Mouse (Mus musculus): Measurements from ENCODE around the gene Ranbp17. TPM values are rescaled to one million over a fixed set of nuclear protein-coding genes. Genes with fewer than 3 reads are reported as not detected.

Ranbp17 gene
- polyA plus RNA-seq, 1 experiment from 2014 or later, result 7.2 TPM

- Histone ChIP-seq H3K9me3 (replicated peaks; ENCODE audit: control insufficient read depth, low read length, poor library complexity, severe bottlenecking) (no peaks in the 10 kb centered on the region; the same call in 1 of the 2 replicates), H3K4me2 (ENCODE audit: low read length) (no peak overlapping the region), H3K36me3 (ENCODE audit: control insufficient read depth, insufficient read depth, low read length) (no peaks in the 10 kb centered on the region), H3K9ac (ENCODE audit: low read depth, low read length) (no peak overlapping the region), H3K4me1 (ENCODE audit: control insufficient read depth, insufficient read depth, low read length) (no peaks in the 10 kb centered on the region), H3K4me3 (ENCODE audit: low read depth, low read length) (no peak overlapping the region), H3K27me3 (ENCODE audit: control insufficient read depth, insufficient read depth, low read depth, low read length) (no peaks in the 10 kb centered on the region), H3K27ac (ENCODE audit: low read length) (no peak overlapping the region)
- 91% methylated on average over 2 of the region's 2 CpGs for WGBS
- ATAC-seq, result no peak
These were observed 124.9 kb downstream of the Ranbp17 start for GRCm38 (mm10) chr11:33388685-33389084.

GRCm38 (mm10) chr11:33361867-33362266 lies 151.7 kb downstream of the Ranbp17 start:
- H3K4me2 ChIP-seq (ENCODE audit: low read length), result no peak overlapping the region
- ATAC-seq, result peak; percentile 91
- no peaks in the 10 kb centered on the region for H3K4me1 ChIP-seq (ENCODE audit: control insufficient read depth, insufficient read depth, low read length)
- no peak overlapping the region for H3K27ac ChIP-seq (ENCODE audit: low read length)
- no peaks in the 10 kb centered on the region for H3K27me3 ChIP-seq (ENCODE audit: control insufficient read depth, insufficient read depth, low read depth, low read length)
- H3K9ac ChIP-seq (ENCODE audit: low read depth, low read length), result no peak overlapping the region
- 38% methylated on average over 5 of the region's 5 CpGs for WGBS
- H3K9me3 ChIP-seq (replicated peaks; ENCODE audit: control insufficient read depth, low read length, poor library complexity, severe bottlenecking), result no peaks in the 10 kb centered on the region
- no peak overlapping the region for H3K4me3 ChIP-seq (ENCODE audit: low read depth, low read length)
- no peaks in the 10 kb centered on the region for H3K36me3 ChIP-seq (ENCODE audit: control insufficient read depth, insufficient read depth, low read length)

- no peak overlapping the region for H3K9ac ChIP-seq (ENCODE audit: low read depth, low read length)
- no peaks in the 10 kb centered on the region for H3K4me1 ChIP-seq (ENCODE audit: control insufficient read depth, insufficient read depth, low read length)
- no peaks in the 10 kb centered on the region for H3K36me3 ChIP-seq (ENCODE audit: control insufficient read depth, insufficient read depth, low read length)
- H3K4me2 ChIP-seq (ENCODE audit: low read length), result no peak overlapping the region
- 87% methylated on average over 2 of the region's 2 CpGs for WGBS
- H3K27me3 ChIP-seq (ENCODE audit: control insufficient read depth, insufficient read depth, low read depth, low read length), result no peaks in the 10 kb centered on the region
- H3K4me3 ChIP-seq (ENCODE audit: low read depth, low read length), result no peak overlapping the region
- no peak overlapping the region for H3K27ac ChIP-seq (ENCODE audit: low read length)
- no peaks in the 10 kb centered on the region for H3K9me3 ChIP-seq (replicated peaks; ENCODE audit: control insufficient read depth, low read length, poor library complexity, severe bottlenecking)
- ATAC-seq, result no peak
These were observed 164.3 kb downstream of the Ranbp17 start for GRCm38 (mm10) chr11:33349269-33349668.

GRCm38 (mm10) chr11:33342061-33342460 lies 171.5 kb downstream of the Ranbp17 start:
- Histone ChIP-seq H3K9ac (ENCODE audit: low read depth, low read length) (no peak overlapping the region), H3K9me3 (replicated peaks; ENCODE audit: control insufficient read depth, low read length, poor library complexity, severe bottlenecking) (no peaks in the 10 kb centered on the region), H3K27ac (ENCODE audit: low read length) (no peak overlapping the region), H3K36me3 (ENCODE audit: control insufficient read depth, insufficient read depth, low read length) (no peaks in the 10 kb centered on the region), H3K4me3 (ENCODE audit: low read depth, low read length) (no peak overlapping the region), H3K4me1 (ENCODE audit: control insufficient read depth, insufficient read depth, low read length) (no peaks in the 10 kb centered on the region), H3K27me3 (ENCODE audit: control insufficient read depth, insufficient read depth, low read depth, low read length) (no peaks in the 10 kb centered on the region), H3K4me2 (ENCODE audit: low read length) (no peak overlapping the region)
- WGBS, result 78% methylated on average over 2 of the region's 2 CpGs
- ATAC-seq, result no peak

- Histone ChIP-seq H3K27ac (ENCODE audit: low read length) (no peak overlapping the region), H3K27me3 (ENCODE audit: control insufficient read depth, insufficient read depth, low read depth, low read length) (no peaks in the 10 kb centered on the region), H3K4me1 (ENCODE audit: control insufficient read depth, insufficient read depth, low read length) (no peaks in the 10 kb centered on the region), H3K4me3 (ENCODE audit: low read depth, low read length) (no peak overlapping the region), H3K9me3 (replicated peaks; ENCODE audit: control insufficient read depth, low read length, poor library complexity, severe bottlenecking) (no peaks in the 10 kb centered on the region), H3K4me2 (ENCODE audit: low read length) (no peak overlapping the region), H3K9ac (ENCODE audit: low read depth, low read length) (no peak overlapping the region), H3K36me3 (ENCODE audit: control insufficient read depth, insufficient read depth, low read length) (no peaks in the 10 kb centered on the region)
- no peak for ATAC-seq
- WGBS, result 10% methylated on average over 7 of the region's 7 CpGs
These were observed 176.9 kb downstream of the Ranbp17 start for GRCm38 (mm10) chr11:33336552-33337121.

- Histone ChIP-seq H3K4me1 (ENCODE audit: control insufficient read depth, insufficient read depth, low read length) (no peaks in the 10 kb centered on the region), H3K4me2 (ENCODE audit: low read length) (no peak overlapping the region), H3K27ac (ENCODE audit: low read length) (no peak overlapping the region), H3K27me3 (ENCODE audit: control insufficient read depth, insufficient read depth, low read depth, low read length) (no peaks in the 10 kb centered on the region), H3K4me3 (ENCODE audit: low read depth, low read length) (no peak overlapping the region), H3K9ac (ENCODE audit: low read depth, low read length) (no peak overlapping the region), H3K36me3 (ENCODE audit: control insufficient read depth, insufficient read depth, low read length) (no peaks in the 10 kb centered on the region), H3K9me3 (replicated peaks; ENCODE audit: control insufficient read depth, low read length, poor library complexity, severe bottlenecking) (no peaks in the 10 kb centered on the region)
- WGBS, result 81% methylated on average over 3 of the region's 3 CpGs
- ATAC-seq, result no peak
These were observed 177.9 kb downstream of the Ranbp17 start for GRCm38 (mm10) chr11:33335616-33336015.

GRCm38 (mm10) chr11:33332137-33332536 lies 181.4 kb downstream of the Ranbp17 start:
- 16% methylated on average over 5 of the region's 5 CpGs for WGBS
- Histone ChIP-seq H3K36me3 (ENCODE audit: control insufficient read depth, insufficient read depth, low read length) (no peaks in the 10 kb centered on the region), H3K4me3 (ENCODE audit: low read depth, low read length) (no peak overlapping the region), H3K27ac (ENCODE audit: low read length) (no peak overlapping the region), H3K9me3 (replicated peaks; ENCODE audit: control insufficient read depth, low read length, poor library complexity, severe bottlenecking) (no peaks in the 10 kb centered on the region), H3K4me1 (ENCODE audit: control insufficient read depth, insufficient read depth, low read length) (no peaks in the 10 kb centered on the region), H3K4me2 (ENCODE audit: low read length) (no peak overlapping the region), H3K9ac (ENCODE audit: low read depth, low read length) (no peak overlapping the region), H3K27me3 (ENCODE audit: control insufficient read depth, insufficient read depth, low read depth, low read length) (no peaks in the 10 kb centered on the region)
- ATAC-seq, result no peak

GRCm38 (mm10) chr11:33319006-33319611 lies 194.4 kb downstream of the Ranbp17 start:
- no peaks in the 10 kb centered on the region; the same call in 1 of the 2 replicates for H3K36me3 ChIP-seq (ENCODE audit: control insufficient read depth, insufficient read depth, low read length)
- H3K9ac ChIP-seq (ENCODE audit: low read depth, low read length), result no peak overlapping the region
- H3K27ac ChIP-seq (ENCODE audit: low read length), result no peak overlapping the region
- ATAC-seq, result no peak
- no peaks in the 10 kb centered on the region for H3K27me3 ChIP-seq (ENCODE audit: control insufficient read depth, insufficient read depth, low read depth, low read length)
- no peaks in the 10 kb centered on the region for H3K4me1 ChIP-seq (ENCODE audit: control insufficient read depth, insufficient read depth, low read length)
- H3K4me3 ChIP-seq (ENCODE audit: low read depth, low read length), result no peak overlapping the region
- WGBS, result 87% methylated on average over 7 of the region's 7 CpGs
- no peaks in the 10 kb centered on the region for H3K9me3 ChIP-seq (replicated peaks; ENCODE audit: control insufficient read depth, low read length, poor library complexity, severe bottlenecking)
- H3K4me2 ChIP-seq (ENCODE audit: low read length), result no peak overlapping the region

DNA sequence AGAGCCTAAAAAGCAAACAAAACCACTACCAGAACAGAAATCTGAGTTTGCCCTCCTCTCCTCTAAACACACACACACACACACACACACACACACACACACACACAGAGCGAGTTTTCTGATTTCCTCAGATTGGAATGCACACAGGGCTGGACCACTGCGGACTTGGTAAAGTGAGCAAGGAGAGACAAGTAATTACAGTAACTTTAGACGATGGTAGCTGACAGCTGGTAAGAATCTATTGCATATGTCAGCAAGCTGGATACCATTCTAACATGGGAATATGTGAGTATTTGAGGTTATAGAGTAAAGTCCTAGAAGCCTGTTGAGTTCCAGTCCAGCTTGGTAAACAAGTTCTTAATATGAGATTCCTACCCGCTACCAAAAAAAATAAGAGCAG lies 204.0 kb downstream of the Ranbp17 start:
- no peak overlapping the region for H3K4me2 ChIP-seq (ENCODE audit: low read length)
- no peak overlapping the region for H3K9ac ChIP-seq (ENCODE audit: low read depth, low read length)
- H3K4me3 ChIP-seq (ENCODE audit: low read depth, low read length), result no peak overlapping the region
- no peaks in the 10 kb centered on the region for H3K36me3 ChIP-seq (ENCODE audit: control insufficient read depth, insufficient read depth, low read length)
- no peaks in the 10 kb centered on the region for H3K9me3 ChIP-seq (replicated peaks; ENCODE audit: control insufficient read depth, low read length, poor library complexity, severe bottlenecking)
- H3K27me3 ChIP-seq (ENCODE audit: control insufficient read depth, insufficient read depth, low read depth, low read length), result no peaks in the 10 kb centered on the region
- no peak for ATAC-seq
- no peaks in the 10 kb centered on the region for H3K4me1 ChIP-seq (ENCODE audit: control insufficient read depth, insufficient read depth, low read length)
- no peak overlapping the region for H3K27ac ChIP-seq (ENCODE audit: low read length)
- WGBS, result 80% methylated on average over 4 of the region's 4 CpGs
